Mouse (Mus musculus): ENCODE measurements at regions not wholly inside any gene's neighbourhood (a gene's known extent, or its start where the extent isn't known, plus 50 kb on each side); places are given as distances from the start of the nearest gene placed in this dataset.

DNA sequence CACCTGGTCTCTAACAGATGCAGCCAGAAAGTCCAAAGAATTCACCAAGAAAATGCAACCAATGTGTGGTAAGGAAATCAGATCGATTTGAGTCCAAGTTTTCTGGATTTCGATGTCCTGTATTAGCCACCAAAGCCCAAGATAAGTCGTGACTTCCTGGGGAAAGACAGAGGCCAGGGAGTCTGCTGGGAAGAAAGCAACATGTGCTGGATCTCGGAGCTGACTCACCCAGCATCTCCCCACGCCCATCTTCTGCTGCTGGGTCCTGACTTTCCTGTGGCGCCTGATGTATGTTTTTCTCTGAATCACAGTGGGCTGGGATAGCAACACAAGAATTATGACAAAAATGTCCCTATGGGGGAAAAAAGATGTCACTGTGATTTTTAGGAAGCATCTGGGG lies 178.8 kb upstream of the Gm12728 start:
- H3K9ac ChIP-seq (replicated peaks), result no peak overlapping the region
- H3K9me3 ChIP-seq, result no peaks in the 10 kb centered on the region
- no peak overlapping the region for H3K4me3 ChIP-seq (replicated peaks)
- H3K36me3 ChIP-seq, result no peaks in the 10 kb centered on the region
- no peak overlapping the region for H3K4me2 ChIP-seq
- ATAC-seq (ENCODE audit: insufficient number of reproducible peaks, insufficient read depth, low FRiP score, low TSS enrichment, low read depth), result no peak
- H3K4me1 ChIP-seq (replicated peaks), result no peaks in the 10 kb centered on the region; the same call in 1 of the 2 replicates
- whole genome bisulfite sequencing, result 73% methylated on average over 6 of the region's 6 CpGs
- H3K27ac ChIP-seq, result no peak overlapping the region
- H3K27me3 ChIP-seq, result no peaks in the 10 kb centered on the region

GRCm38 (mm10) chr4:105614390-105614789 lies 175.3 kb upstream of the Gm12728 start:
- Histone ChIP-seq H3K27ac (no peak overlapping the region), H3K9ac (replicated peaks) (no peak overlapping the region), H3K36me3 (no peaks in the 10 kb centered on the region), H3K27me3 (no peaks in the 10 kb centered on the region), H3K4me1 (replicated peaks) (no peaks in the 10 kb centered on the region), H3K4me2 (no peak overlapping the region), H3K9me3 (no peaks in the 10 kb centered on the region), H3K4me3 (replicated peaks) (no peak overlapping the region)
- ATAC-seq (ENCODE audit: insufficient number of reproducible peaks, insufficient read depth, low FRiP score, low TSS enrichment, low read depth), result no peak
- 83% methylated on average over 2 of the region's 2 CpGs for WGBS

DNA sequence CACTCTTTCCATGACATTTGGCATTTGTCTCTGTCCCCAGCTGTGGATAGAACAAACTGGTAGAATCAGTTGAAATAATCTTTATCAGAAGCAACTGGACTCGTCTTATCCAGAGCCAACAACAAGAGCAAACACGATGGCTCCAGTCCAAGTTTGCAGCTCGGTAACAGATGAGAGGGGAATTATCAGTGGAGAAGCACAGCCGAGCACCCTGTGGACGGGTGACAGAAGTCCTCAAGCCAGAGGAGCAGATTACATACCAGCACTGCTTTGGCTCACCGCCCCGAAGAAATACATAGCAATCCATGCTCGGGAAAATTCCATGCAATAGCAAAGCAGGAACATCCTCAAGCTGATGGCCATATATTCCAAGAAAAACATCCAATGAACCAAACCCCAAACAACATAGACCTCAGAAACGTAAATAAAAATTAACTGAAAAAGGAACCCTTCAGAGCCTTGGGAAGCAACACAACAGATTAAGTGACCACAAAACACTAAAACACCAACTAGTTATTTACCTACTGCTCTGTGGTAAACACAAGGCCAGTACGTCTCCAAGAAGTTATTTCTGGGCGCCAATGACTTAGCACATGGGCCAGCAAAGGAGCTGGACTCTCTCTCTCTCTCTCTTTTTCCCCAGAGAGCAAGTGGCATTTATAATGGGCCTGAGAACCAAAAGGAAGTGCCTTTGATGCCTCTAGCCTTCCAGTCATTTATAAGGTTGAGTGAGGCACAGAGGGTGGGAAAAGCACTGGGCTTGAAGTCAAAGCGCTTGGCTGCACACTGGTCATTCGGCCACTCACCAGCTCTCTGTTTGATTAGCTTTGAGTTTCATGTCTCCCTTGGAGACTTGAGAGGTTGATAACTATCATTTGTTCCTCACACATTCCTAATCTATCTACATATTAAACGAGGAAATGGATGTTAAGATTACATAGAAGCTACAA lies 163.0 kb upstream of the Gm12728 start:
- no peak for ATAC-seq (ENCODE audit: insufficient number of reproducible peaks, insufficient read depth, low FRiP score, low TSS enrichment, low read depth)

DNA sequence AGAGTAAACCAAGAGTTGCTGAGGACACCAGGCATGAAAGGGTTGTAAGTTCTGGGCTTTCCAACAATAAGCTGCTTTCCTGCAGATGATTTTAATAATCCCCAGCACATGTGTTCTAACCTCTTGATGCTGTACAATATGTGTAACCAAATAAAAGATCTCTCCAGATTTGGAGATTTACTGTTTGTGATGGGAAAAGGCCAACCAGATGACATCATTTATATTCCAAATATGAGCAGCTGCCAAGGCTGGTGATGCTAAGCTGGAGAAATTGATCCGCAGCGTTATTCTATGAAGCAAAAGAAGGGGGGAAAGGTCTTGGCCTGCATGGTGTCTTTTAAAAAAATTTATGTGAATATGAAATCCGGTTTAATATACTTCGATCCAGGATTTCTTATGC lies 160.1 kb upstream of the Gm12728 start:
- 78% methylated on average over 4 of the region's 4 CpGs for WGBS
- Histone ChIP-seq H3K36me3 (no peaks in the 10 kb centered on the region), H3K9me3 (no peaks in the 10 kb centered on the region), H3K9ac (replicated peaks) (no peak overlapping the region), H3K4me1 (replicated peaks) (no peaks in the 10 kb centered on the region), H3K4me2 (no peak overlapping the region), H3K27me3 (no peaks in the 10 kb centered on the region), H3K27ac (no peak overlapping the region), H3K4me3 (replicated peaks) (no peak overlapping the region)
- ATAC-seq (ENCODE audit: insufficient number of reproducible peaks, insufficient read depth, low FRiP score, low TSS enrichment, low read depth), result no peak

More for the DNA sequence above, 163.0 kb upstream of the Gm12728 start:
- no peak overlapping the region for H3K4me3 ChIP-seq (replicated peaks)
- no peak overlapping the region for H3K4me2 ChIP-seq
- H3K9ac ChIP-seq (replicated peaks), result no peak overlapping the region
- H3K9me3 ChIP-seq, result no peaks in the 10 kb centered on the region
- H3K27ac ChIP-seq, result no peak overlapping the region
- WGBS, result 88% methylated on average over 14 of the region's 14 CpGs
- H3K4me1 ChIP-seq (replicated peaks), result no peaks in the 10 kb centered on the region
- H3K36me3 ChIP-seq, result no peaks in the 10 kb centered on the region
- no peaks in the 10 kb centered on the region for H3K27me3 ChIP-seq

- no peak overlapping the region for H3K9ac ChIP-seq (replicated peaks)
- no peak overlapping the region for H3K4me2 ChIP-seq
- no peaks in the 10 kb centered on the region for H3K36me3 ChIP-seq
- no peaks in the 10 kb centered on the region for H3K9me3 ChIP-seq
- no peaks in the 10 kb centered on the region for H3K4me1 ChIP-seq (replicated peaks)
- 71% methylated on average over 11 of the region's 11 CpGs for WGBS
- ATAC-seq (ENCODE audit: insufficient number of reproducible peaks, insufficient read depth, low FRiP score, low TSS enrichment, low read depth), result no peak
- H3K4me3 ChIP-seq (replicated peaks), result no peak overlapping the region
- H3K27ac ChIP-seq, result no peak overlapping the region
- no peaks in the 10 kb centered on the region for H3K27me3 ChIP-seq
Observed at GRCm38 (mm10) chr4:105630595-105631369, 158.9 kb upstream of the Gm12728 start.

GRCm38 (mm10) chr4:105632581-105633358 lies 156.9 kb upstream of the Gm12728 start:
- Histone ChIP-seq H3K36me3 (no peaks in the 10 kb centered on the region), H3K4me2 (no peak overlapping the region), H3K4me1 (replicated peaks) (no peaks in the 10 kb centered on the region), H3K4me3 (replicated peaks) (no peak overlapping the region), H3K27me3 (no peaks in the 10 kb centered on the region), H3K9me3 (no peaks in the 10 kb centered on the region), H3K9ac (replicated peaks) (no peak overlapping the region), H3K27ac (no peak overlapping the region)
- ATAC-seq (ENCODE audit: insufficient number of reproducible peaks, insufficient read depth, low FRiP score, low TSS enrichment, low read depth), result no peak
- WGBS, result 88% methylated on average over 7 of the region's 7 CpGs

GRCm38 (mm10) chr4:105633789-105634188 lies 155.9 kb upstream of the Gm12728 start:
- Histone ChIP-seq H3K36me3 (no peaks in the 10 kb centered on the region), H3K27me3 (no peaks in the 10 kb centered on the region), H3K27ac (no peak overlapping the region), H3K4me3 (replicated peaks) (no peak overlapping the region), H3K9me3 (no peaks in the 10 kb centered on the region), H3K4me1 (replicated peaks) (no peaks in the 10 kb centered on the region), H3K9ac (replicated peaks) (no peak overlapping the region), H3K4me2 (no peak overlapping the region)
- no peak for ATAC-seq (ENCODE audit: insufficient number of reproducible peaks, insufficient read depth, low FRiP score, low TSS enrichment, low read depth)
- WGBS, result 92% methylated on average over 3 of the region's 3 CpGs

- Histone ChIP-seq H3K27me3 (no peaks in the 10 kb centered on the region), H3K9ac (replicated peaks) (no peak overlapping the region), H3K9me3 (no peaks in the 10 kb centered on the region), H3K4me3 (replicated peaks) (no peak overlapping the region), H3K36me3 (no peaks in the 10 kb centered on the region), H3K4me2 (no peak overlapping the region), H3K27ac (no peak overlapping the region), H3K4me1 (replicated peaks) (no peaks in the 10 kb centered on the region)
- no peak for ATAC-seq (ENCODE audit: insufficient number of reproducible peaks, insufficient read depth, low FRiP score, low TSS enrichment, low read depth)
- WGBS, result 52% methylated on average over 4 of the region's 4 CpGs
Observed at GRCm38 (mm10) chr4:105640793-105641192, 148.9 kb upstream of the Gm12728 start.

DNA sequence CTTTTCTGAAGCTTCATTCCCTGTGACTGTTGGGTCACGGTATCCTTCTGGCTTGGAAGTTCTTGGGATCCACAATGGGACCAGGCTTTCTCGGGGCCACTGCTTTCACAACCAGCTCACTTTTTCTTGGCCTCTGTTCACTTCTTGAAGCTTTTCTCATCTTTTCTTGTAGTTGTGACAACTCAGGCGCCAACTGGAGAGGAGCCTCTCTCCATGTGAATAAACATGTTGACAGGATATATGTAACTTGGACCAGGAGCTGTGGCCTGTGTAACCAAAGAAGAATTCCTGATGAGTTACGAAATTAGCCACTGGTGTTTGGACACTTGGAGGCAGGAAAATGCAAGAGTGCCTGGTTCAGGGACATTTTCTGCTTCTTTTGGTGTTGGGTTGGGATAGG lies 148.1 kb upstream of the Gm12728 start:
- Histone ChIP-seq H3K4me3 (replicated peaks) (no peak overlapping the region), H3K36me3 (no peaks in the 10 kb centered on the region), H3K4me2 (no peak overlapping the region), H3K27ac (no peak overlapping the region), H3K4me1 (replicated peaks) (no peaks in the 10 kb centered on the region), H3K9ac (replicated peaks) (no peak overlapping the region), H3K9me3 (no peaks in the 10 kb centered on the region), H3K27me3 (no peaks in the 10 kb centered on the region)
- no peak for ATAC-seq (ENCODE audit: insufficient number of reproducible peaks, insufficient read depth, low FRiP score, low TSS enrichment, low read depth)
- WGBS, result 92% methylated on average over 4 of the region's 4 CpGs

DNA sequence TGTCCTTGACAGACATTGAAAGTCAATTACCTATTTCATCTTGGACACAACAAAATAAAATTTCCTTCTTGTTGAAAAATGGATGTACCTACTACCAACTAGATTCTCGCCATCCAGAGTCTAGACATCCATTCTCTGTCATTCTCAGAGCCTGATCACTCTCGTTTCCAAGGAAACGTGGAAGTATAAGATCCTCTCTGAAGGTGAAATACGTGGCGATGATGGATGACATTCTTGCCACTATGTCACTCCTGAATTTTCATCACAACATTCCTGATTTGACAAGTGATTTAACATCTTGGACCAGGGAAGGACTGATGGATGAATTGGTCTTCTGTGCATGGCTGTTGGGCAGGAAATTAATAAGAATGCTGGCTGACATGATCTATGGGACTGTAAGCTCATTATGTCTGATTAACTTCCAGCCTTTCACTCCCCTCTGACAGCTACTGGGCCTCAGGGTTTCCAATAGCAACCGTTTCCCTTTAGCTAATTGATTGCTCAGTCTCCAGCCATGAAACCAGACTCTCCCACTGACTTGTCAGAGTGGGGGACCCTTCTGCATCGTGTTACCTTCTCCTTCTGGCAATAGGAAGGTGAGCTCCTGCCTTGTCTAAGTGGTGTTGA lies 140.7 kb upstream of the Gm12728 start:
- Histone ChIP-seq H3K9ac (replicated peaks) (no peak overlapping the region), H3K27me3 (no peaks in the 10 kb centered on the region), H3K4me1 (replicated peaks) (peaks cover 6% of the 10 kb centered on the region), H3K27ac (no peak overlapping the region), H3K4me2 (no peak overlapping the region), H3K36me3 (no peaks in the 10 kb centered on the region), H3K4me3 (replicated peaks) (no peak overlapping the region), H3K9me3 (no peaks in the 10 kb centered on the region)
- WGBS, result 32% methylated on average over 7 of the region's 7 CpGs
- ATAC-seq (ENCODE audit: insufficient number of reproducible peaks, insufficient read depth, low FRiP score, low TSS enrichment, low read depth), result no peak

DNA sequence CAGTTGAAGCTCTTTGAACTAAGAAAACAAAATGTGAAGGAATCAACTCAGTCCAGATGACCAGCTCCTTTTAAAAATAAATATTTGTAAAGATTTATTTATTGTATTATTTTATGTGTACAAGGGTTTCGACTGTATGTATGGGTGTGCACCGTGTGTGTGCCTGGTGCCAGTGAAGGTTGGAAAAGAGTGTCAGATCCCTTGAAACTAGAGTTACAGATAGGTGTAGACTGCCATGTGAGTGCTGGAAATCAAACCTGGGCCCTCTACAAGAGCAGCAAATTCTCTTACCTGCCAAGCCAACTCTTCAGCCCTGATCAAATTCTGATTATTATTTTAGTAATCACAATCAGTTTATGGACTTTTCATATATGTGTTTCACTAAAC lies 140.2 kb upstream of the Gm12728 start:
- Histone ChIP-seq H3K27me3 (no peaks in the 10 kb centered on the region), H3K4me1 (replicated peaks) (peaks cover 7% of the 10 kb centered on the region), H3K36me3 (no peaks in the 10 kb centered on the region), H3K27ac (no peak overlapping the region), H3K9me3 (no peaks in the 10 kb centered on the region), H3K9ac (replicated peaks) (no peak overlapping the region), H3K4me3 (replicated peaks) (no peak overlapping the region), H3K4me2 (no peak overlapping the region)
- WGBS, result 49% methylated on average over 2 of the region's 2 CpGs
- no peak for ATAC-seq (ENCODE audit: insufficient number of reproducible peaks, insufficient read depth, low FRiP score, low TSS enrichment, low read depth)
